Mouse (Mus musculus) A20 (cell line): ENCODE data around the gene Phrf1.

Experiments used
- DNase-seq: peaks from one replicate; pipeline ENCODE4 v3.0.0-alpha.2; 2011; ENCODE audit warnings: low read depth, low spot score

Phrf1 gene

DNA sequence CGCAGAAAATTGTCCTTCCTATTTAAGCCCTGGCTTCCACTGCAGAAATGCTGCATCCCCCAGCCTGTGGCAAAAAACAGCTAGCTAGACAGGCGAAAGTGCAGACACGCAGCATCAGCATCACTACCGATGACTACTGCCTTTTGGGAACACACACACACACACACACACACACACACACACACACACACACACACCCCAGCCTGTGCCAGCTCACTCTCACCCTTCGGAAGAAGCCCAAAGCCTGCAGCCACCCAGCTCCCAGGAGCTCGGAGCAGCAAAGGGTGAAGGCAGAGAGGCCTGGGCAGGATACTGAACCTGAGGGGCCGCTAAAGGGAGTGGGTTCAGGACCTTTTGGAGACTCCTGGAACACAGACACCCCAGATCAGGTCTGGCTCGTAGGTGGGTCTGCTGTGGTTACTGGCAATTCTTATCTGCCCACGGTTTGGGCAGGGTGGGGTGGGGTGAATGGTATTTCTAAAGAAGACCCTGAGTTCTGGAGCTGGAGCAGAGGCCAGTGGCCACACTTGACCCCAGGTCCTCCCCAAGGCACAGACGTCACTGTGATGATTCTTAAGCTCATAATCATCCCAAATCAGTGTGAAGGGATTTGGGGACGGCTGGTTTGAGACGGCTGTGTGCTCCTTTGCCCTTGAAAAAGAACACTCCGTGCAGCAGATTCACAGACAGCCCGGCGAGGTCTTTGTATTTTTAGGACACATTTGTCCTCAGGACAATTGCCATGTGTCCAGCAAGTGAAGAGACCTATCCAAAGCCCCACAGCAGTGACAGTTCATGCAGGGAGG is 64.2 kb downstream of the Phrf1 start:
- no peak for DNase-seq

- no peak for DNase-seq
These were observed 65.4 kb downstream of the Phrf1 start for GRCm38 (mm10) chr7:141293852-141294471.

GRCm38 (mm10) chr7:141294479-141294878 is 65.9 kb downstream of the Phrf1 start:
- no peak for DNase-seq

DNA sequence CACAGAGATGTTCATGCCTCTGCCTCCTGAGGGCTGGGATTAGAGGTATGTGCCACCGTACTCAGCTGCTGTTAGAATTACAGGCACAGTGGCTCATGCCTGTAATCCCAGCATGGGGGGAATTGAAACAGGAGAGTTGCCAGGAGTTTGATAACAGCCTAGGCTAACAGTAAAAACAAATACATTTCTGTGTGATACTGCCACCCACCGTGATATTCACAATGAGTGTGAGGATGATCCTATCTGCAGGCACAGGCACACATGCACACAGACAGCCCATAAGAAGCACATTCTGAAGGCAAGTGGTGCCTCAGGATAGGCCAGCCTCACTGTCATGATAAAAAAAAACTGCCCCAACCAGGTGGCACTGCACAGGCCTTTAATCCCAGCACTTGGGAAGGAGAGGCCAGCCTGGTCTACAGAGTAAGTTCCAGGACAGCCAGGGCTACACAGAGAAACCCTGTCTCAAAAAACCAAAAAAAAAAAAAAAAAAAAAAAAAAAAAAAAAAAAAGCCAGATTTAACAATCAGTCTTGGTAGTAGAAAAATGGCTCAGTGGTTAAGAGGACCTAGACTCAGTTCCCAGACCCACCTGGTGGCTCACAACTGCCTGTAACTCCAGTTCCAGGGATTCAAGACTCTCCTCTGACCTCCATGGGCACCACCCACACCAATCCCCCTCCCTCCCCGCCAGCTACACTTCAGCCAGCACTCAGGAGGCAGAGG is 69.5 kb downstream of the Phrf1 start:
- no peak for DNase-seq

- DNase-seq, result no peak
These were observed 70.6 kb downstream of the Phrf1 start for GRCm38 (mm10) chr7:141299175-141299574.

DNA sequence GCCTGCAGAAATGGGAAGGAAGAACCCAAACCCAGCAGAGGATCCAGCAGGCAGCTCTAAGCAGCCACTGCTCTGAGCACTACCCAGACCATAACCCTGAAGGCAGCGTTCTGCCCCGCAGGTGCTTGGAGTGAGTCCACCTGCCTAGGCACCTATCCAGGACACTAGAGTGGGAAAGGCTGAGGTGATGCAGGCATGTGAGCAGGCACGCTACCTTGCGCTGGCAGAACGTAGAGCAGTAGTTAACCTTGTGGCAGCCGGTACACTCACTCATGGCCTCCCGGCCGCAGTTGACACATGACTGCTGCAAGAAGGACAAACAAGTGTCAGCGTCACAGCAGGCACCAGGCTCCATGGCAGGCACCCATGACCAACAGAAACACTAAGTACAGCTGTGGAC is 72.8 kb downstream of the Phrf1 start:
- no peak for DNase-seq

DNA sequence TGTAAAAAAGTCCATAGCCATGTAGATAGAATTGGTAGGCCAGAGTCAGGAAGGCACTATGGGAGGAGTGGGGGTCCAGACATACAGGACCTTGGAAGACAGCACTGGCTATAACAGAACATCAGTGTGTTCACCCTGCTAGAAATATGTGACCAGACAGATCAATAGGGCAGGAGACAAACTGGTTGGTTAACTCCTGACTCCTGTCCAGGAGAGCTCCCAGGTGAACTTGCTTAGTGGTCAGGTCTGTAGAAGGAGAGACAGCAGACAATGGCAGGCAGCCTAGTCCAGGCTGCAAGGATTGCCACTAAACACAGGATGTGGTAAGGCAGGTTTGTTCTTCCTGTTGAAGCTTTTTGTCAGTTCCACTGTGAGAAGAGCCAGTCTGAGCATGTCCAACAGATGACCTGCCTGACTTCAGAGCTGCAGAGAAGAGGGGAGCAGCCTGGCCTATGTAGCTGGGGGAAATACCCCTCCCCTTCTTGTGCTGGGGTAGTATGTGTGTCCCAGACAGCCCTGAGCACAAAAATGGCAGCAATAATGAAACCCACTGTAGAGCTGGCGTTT is 74.2 kb downstream of the Phrf1 start:
- DNase-seq, result no peak

DNA sequence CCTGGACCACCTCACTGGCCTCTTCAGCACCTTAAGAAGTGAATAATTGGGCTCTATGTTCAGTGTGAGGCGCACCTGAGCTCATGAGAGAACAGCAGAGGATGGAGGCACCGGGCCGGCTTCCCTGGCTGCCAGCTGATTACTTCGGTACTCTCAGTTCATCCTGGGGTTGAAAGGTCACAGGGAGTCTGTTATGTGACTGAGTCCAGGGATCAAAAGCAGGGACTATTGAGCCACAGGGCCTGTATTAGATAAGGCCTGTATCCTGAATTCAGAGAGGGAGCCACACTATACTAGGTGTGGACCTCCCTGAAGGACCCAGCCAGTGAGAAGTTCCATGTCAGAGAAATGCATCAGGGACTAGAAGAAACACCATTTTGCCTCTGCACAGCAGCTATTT is 76.0 kb downstream of the Phrf1 start:
- DNase-seq, result no peak
